Mouse (Mus musculus) G1E (cell line): ENCODE data around the gene Iqcf5.

Source experiments
- CTCF ChIP-seq: IDR thresholded peaks from 2 replicates; pipeline ENCODE4 v1.5.1; 2012; ENCODE audit warnings: low read depth, low read length, inconsistent platforms, mixed read lengths
- GATA1 ChIP-seq: IDR thresholded peaks from 2 replicates; pipeline ENCODE4 v1.6.1; 2012; ENCODE audit warnings: borderline replicate concordance, low read length, inconsistent platforms, mixed read lengths
- POLR2AphosphoS5 ChIP-seq: IDR thresholded peaks from 2 replicates; pipeline ENCODE4 v1.6.1; 2012; ENCODE audit warnings: low read depth, low read length, inconsistent platforms; ENCODE audit not compliant: insufficient replicate concordance

DNA sequence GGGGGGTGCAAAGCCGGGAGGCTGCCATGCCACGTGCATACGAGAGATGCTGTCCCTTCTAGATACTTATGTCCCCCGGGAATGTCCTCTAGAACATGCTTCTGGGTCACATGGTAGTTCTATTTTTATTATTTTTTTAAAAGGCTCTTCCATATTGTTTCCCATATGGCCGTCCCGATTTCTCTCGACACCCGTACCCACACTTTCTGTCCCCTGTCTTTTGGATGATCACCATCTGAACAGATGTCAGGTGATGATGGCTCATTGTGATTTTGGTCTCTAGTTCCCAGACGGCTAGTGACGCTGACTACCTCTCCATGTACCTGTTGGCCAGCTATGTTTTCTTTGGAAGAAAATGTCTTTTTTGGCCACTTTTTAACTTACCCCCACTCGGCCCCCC, 20.6 kb downstream of the Iqcf5 start:
- TF ChIP-seq CTCF (no peak), POLR2AphosphoS5 (no peak), GATA1 (no peak)
